Mouse (Mus musculus) heart, embryonic 16.5 days (tissue): ENCODE results near the gene Creb3l1. TPM values are rescaled to one million over a fixed set of nuclear protein-coding genes. Genes with fewer than 3 reads are reported as not detected.

ENCODE experiments used
- ATAC-seq: fragments of 200-750 bp; cut with Nextera tagmentation; replicated peaks from 2 replicates; pipeline ENCODE4 v1.8.0; 2017; ENCODE audit warnings: moderate number of reproducible peaks; ENCODE audit not compliant: insufficient read depth, low FRiP score; ENCODE audit errors: extremely low read depth
- H3K27ac ChIP-seq: fragments of 300-500 bp; sonication (generic); 2 replicates; pipeline ENCODE4 v1.5.1; 2014; ENCODE audit warnings: mild to moderate bottlenecking, low read length, control low read depth, moderate library complexity
- H3K27me3 ChIP-seq: fragments of 300-500 bp; sonication (generic); 2 replicates; pipeline ENCODE4 v1.6.1; 2014; ENCODE audit warnings: low read length, mixed read lengths; ENCODE audit not compliant: control insufficient read depth, insufficient read depth
- H3K36me3 ChIP-seq: fragments of 300-500 bp; sonication (generic); 2 replicates; pipeline ENCODE4 v1.6.1; 2014; ENCODE audit not compliant: control insufficient read depth, insufficient read depth
- H3K4me1 ChIP-seq: fragments of 300-500 bp; sonication (generic); 2 replicates; pipeline ENCODE4 v1.6.1; 2014; ENCODE audit warnings: low read length, mixed read lengths; ENCODE audit not compliant: control insufficient read depth, insufficient read depth
- H3K4me2 ChIP-seq: fragments of 300-500 bp; sonication (generic); 2 replicates; pipeline ENCODE4 v1.6.1; 2014; ENCODE audit warnings: low read depth, mild to moderate bottlenecking, control low read depth, low read length
- H3K4me3 ChIP-seq: fragments of 300-500 bp; sonication (generic); 2 replicates; pipeline ENCODE4 v1.5.1; 2014; ENCODE audit warnings: mild to moderate bottlenecking, control low read depth, low read length
- H3K9ac ChIP-seq: fragments of 300-500 bp; sonication (generic); 2 replicates; pipeline ENCODE4 v1.6.1; 2014; ENCODE audit warnings: low read length, control low read depth
- H3K9me3 ChIP-seq: fragments of 300-500 bp; sonication (generic); replicated peaks from 2 replicates; pipeline ENCODE4 v1.6.1; 2016; ENCODE audit warnings: low read length; ENCODE audit not compliant: control insufficient read depth
- WGBS: fragments of 180-500 bp; shearing (Covaris S2); extraction: QIAGEN DNeasy Blood & Tissue Kit; methylation state at CpG from one replicate; pipeline ENCODE4 v1.1.7; 2014; 5-methylcytosine and 5-hydroxymethylcytosine counted together
- polyA plus RNA-seq: library from polyadenylated mRNA; unstranded; fragments of >200 nt; fragmentation: Nextera tagmentation; extraction: Ambion mirVana; gene quantifications from 2 replicates; pipeline ENCODE4 v1.2.1, GENCODE M21; 2015

The Creb3l1 gene
- polyA plus RNA-seq, 1 experiment from 2014 or later: 8.4 TPM

GRCm38 (mm10) chr2:92025966-92026365 lies 1.7 kb upstream of the Creb3l1 start:
- Histone ChIP-seq H3K9ac (no peak overlapping the region), H3K27ac (no peak overlapping the region), H3K9me3 (no peaks in the 10 kb centered on the region), H3K4me2 (no peak overlapping the region), H3K36me3 (no peaks in the 10 kb centered on the region), H3K27me3 (peaks cover 6% of the 10 kb centered on the region; the same call in 1 of the 2 replicates), H3K4me3 (no peak overlapping the region), H3K4me1 (peaks cover 5% of the 10 kb centered on the region)
- 64% methylated on average over 6 of the region's 6 CpGs for WGBS
- no peak for ATAC-seq

GRCm38 (mm10) chr2:92025202-92025601 lies 900 bp upstream of the Creb3l1 start:
- no peaks in the 10 kb centered on the region for H3K9me3 ChIP-seq
- H3K27me3 ChIP-seq: peaks cover 6% of the 10 kb centered on the region; the same call in 1 of the 2 replicates
- H3K4me3 ChIP-seq: no peak overlapping the region
- H3K36me3 ChIP-seq: no peaks in the 10 kb centered on the region
- H3K4me2 ChIP-seq: no peak overlapping the region
- H3K9ac ChIP-seq: no peak overlapping the region
- no peak overlapping the region for H3K27ac ChIP-seq
- WGBS: 88% methylated on average over 2 of the region's 2 CpGs
- ATAC-seq: no peak
- peaks cover 7% of the 10 kb centered on the region for H3K4me1 ChIP-seq

DNA sequence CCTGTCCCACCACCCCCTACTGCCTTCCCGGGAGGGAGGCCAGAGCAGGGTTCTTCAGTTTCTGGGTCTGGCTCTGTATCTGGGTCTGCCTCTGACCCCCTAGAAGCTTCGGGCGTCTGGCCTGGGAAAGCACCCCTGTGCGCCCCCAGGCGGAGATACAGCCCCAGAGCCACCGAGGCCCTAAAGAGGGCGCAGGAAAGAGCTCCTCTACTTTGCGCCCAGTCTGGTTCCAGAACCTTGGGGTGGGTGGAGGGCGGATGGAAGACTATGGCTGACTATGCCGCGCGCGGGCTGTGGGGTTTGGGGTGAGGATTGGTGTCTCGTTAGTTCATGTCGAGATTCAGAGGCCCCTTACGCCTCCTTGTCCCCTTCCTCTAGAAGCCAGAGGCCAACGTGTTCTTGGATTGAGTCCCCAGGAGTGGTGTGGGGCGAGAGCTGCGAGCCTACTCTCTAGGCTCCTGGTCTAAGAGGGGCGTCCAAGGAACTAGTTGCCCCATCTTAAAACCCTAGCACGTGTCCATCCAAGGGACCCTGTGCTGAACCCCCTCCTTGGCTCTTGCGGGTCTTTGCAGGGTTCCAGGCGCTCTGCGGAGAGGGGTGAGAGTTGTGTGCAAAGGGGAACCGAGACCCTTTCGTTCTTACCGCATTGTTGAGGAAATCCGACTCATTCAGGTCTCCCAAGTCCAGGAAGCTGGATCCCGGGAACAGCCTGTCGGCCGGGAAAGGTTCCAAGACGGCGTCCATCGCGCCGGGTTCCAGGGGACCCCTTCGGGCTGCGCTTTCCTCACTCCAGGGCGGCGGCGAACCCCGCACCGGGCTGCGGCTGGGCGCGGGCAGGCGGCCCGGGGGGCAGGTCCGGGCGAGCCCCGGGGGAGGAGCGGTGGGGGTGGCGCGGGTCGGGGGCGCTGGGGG lies 684 bp downstream of the Creb3l1 start:
- Histone ChIP-seq H3K4me1 (peaks cover 7% of the 10 kb centered on the region), H3K4me3 (peak overlapping the region; percentile 68), H3K9ac (peak overlapping the region; percentile 72), H3K36me3 (no peaks in the 10 kb centered on the region), H3K27ac (peak overlapping the region; percentile 58), H3K4me2 (peak overlapping the region; percentile 93), H3K27me3 (peaks cover 6% of the 10 kb centered on the region; the same call in 1 of the 2 replicates), H3K9me3 (no peaks in the 10 kb centered on the region)
- 3% methylated on average over 48 of the region's 56 CpGs for WGBS
- peak; percentile 29; the same call in 1 of the 2 replicates for ATAC-seq

DNA sequence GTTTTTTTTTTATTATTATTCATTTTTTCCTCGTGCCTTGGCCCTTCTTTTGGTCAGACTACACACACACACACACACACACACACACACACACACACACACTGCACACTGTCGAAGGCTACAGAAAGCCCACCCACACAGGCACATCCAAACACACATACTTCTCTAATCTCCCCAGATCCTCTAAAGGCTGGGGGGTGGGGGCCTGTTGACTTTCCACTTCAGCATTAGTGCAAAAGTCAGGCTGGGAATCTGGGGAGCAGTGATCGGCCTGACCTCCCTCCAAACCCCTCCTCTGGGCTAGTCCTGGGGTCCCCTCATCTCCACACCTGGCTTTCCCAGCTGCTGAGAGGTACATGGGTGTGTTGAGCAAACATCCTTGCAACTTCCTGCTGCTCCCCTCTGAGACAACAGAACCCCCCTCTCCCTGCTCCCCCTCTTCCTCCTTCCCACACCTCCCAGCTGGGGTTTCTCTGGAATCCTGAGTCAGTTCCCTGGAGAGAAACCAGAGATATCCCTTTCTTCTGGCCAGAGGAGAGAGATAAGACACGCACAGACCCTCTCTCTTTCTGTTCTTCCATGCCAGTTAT lies 3.5 kb downstream of the Creb3l1 start:
- Histone ChIP-seq H3K9me3 (no peaks in the 10 kb centered on the region), H3K27ac (peak overlapping the region; percentile 55; the same call in 1 of the 2 replicates), H3K4me3 (no peak overlapping the region), H3K9ac (no peak overlapping the region), H3K27me3 (peaks cover 6% of the 10 kb centered on the region; the same call in 1 of the 2 replicates), H3K36me3 (no peaks in the 10 kb centered on the region), H3K4me1 (peaks cover 6% of the 10 kb centered on the region), H3K4me2 (0 out of 2 replicates have a peak overlapping the region, but pooled peaks have one; percentile 5)
- peak; percentile 42 for ATAC-seq
- 24% methylated on average over 4 of the region's 4 CpGs for WGBS

GRCm38 (mm10) chr2:92017440-92017839 lies 6.9 kb downstream of the Creb3l1 start:
- H3K4me3 ChIP-seq: no peak overlapping the region
- no peaks in the 10 kb centered on the region; the same call in 1 of the 2 replicates for H3K27me3 ChIP-seq
- H3K4me2 ChIP-seq: no peak overlapping the region
- H3K4me1 ChIP-seq: peaks cover 13% of the 10 kb centered on the region
- H3K9me3 ChIP-seq: no peaks in the 10 kb centered on the region
- 67% methylated on average over 1 of the region's 1 CpGs for WGBS
- no peak overlapping the region for H3K9ac ChIP-seq
- H3K27ac ChIP-seq: no peak overlapping the region
- no peaks in the 10 kb centered on the region for H3K36me3 ChIP-seq
- ATAC-seq: no peak

DNA sequence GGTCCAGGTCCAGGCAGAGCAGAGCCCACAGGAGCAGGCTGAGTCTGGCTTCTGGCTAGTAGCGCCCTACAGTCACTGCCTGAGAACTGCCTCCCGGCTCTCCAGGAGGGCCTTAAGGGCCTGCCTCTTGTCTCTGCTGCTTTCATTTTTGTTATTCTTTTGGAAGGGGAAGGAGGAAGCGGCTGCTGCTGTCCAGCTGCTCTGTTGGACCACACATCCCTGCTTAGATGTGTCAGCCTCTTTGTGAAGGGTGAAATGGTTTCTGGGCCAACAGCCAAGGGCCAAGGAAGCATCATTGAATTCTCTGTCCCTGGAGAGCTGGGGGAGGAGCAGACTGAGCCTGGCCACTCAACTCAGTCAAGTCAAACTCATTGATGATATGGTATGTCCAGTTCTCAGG lies 7.3 kb downstream of the Creb3l1 start:
- H3K4me3 ChIP-seq: no peak overlapping the region
- H3K27ac ChIP-seq: peak overlapping the region; percentile 54; the same call in 1 of the 2 replicates
- 0 out of 2 replicates have a peak overlapping the region, but pooled peaks have one; percentile 2 for H3K9ac ChIP-seq
- H3K27me3 ChIP-seq: no peaks in the 10 kb centered on the region; the same call in 1 of the 2 replicates
- H3K4me1 ChIP-seq: peaks cover 15% of the 10 kb centered on the region
- 0 out of 2 replicates have a peak, but pooled peaks have one; percentile 6 for ATAC-seq
- no peaks in the 10 kb centered on the region for H3K9me3 ChIP-seq
- no peak overlapping the region for H3K4me2 ChIP-seq
- WGBS: 19% methylated on average over 3 of the region's 3 CpGs
- H3K36me3 ChIP-seq: no peaks in the 10 kb centered on the region

- H3K36me3 ChIP-seq: no peaks in the 10 kb centered on the region
- no peaks in the 10 kb centered on the region for H3K9me3 ChIP-seq
- H3K4me2 ChIP-seq: no peak overlapping the region
- no peak for ATAC-seq
- no peak overlapping the region for H3K9ac ChIP-seq
- 84% methylated on average over 5 of the region's 5 CpGs for WGBS
- H3K27ac ChIP-seq: no peak overlapping the region
- peaks cover 12% of the 10 kb centered on the region; the same call in 1 of the 2 replicates for H3K4me1 ChIP-seq
- no peaks in the 10 kb centered on the region; the same call in 1 of the 2 replicates for H3K27me3 ChIP-seq
- no peak overlapping the region for H3K4me3 ChIP-seq
Measured at GRCm38 (mm10) chr2:92014891-92015290, 9.4 kb downstream of the Creb3l1 start.

GRCm38 (mm10) chr2:92014248-92014647 lies 10.1 kb downstream of the Creb3l1 start:
- Histone ChIP-seq H3K4me1 (peaks cover 12% of the 10 kb centered on the region; the same call in 1 of the 2 replicates), H3K36me3 (no peaks in the 10 kb centered on the region), H3K4me3 (no peak overlapping the region), H3K27ac (no peak overlapping the region), H3K4me2 (no peak overlapping the region), H3K9me3 (no peaks in the 10 kb centered on the region), H3K9ac (no peak overlapping the region), H3K27me3 (no peaks in the 10 kb centered on the region; the same call in 1 of the 2 replicates)
- ATAC-seq: no peak
- WGBS: 78% methylated on average over 6 of the region's 6 CpGs
